Mouse (Mus musculus): ENCODE results near the gene Vmac.

The Vmac gene

GRCm38 (mm10) chr17:56686801-56687200 lies 31.0 kb downstream of the Vmac start:
- no peak for DNase-seq (ENCODE audit: low spot score)

GRCm38 (mm10) chr17:56684649-56685048 lies 33.2 kb downstream of the Vmac start:
- DNase-seq (ENCODE audit: low spot score): no peak

GRCm38 (mm10) chr17:56683546-56684140 lies 34.2 kb downstream of the Vmac start:
- DNase-seq (ENCODE audit: low spot score): no peak

- DNase-seq (ENCODE audit: low spot score): no peak
Observed at GRCm38 (mm10) chr17:56682880-56683279, 34.9 kb downstream of the Vmac start.

- DNase-seq (ENCODE audit: low spot score): no peak
Observed at GRCm38 (mm10) chr17:56681791-56682190, 36.0 kb downstream of the Vmac start.

GRCm38 (mm10) chr17:56673647-56674416 lies 44.0 kb downstream of the Vmac start:
- DNase-seq (ENCODE audit: low spot score): no peak

- DNase-seq (ENCODE audit: low spot score): peak; percentile 98
Observed at GRCm38 (mm10) chr17:56672941-56673646, 44.7 kb downstream of the Vmac start, which contains the start of gene Ranbp3. TSS of gene Ranbp3 (plus strand) at chr17:56673294.

- DNase-seq (ENCODE audit: low spot score): no peak
Observed at GRCm38 (mm10) chr17:56669766-56670165, 48.1 kb downstream of the Vmac start.

- peak; percentile 86 for DNase-seq (ENCODE audit: low spot score)
Observed at GRCm38 (mm10) chr17:56668384-56669144, 49.3 kb downstream of the Vmac start.

- DNase-seq (ENCODE audit: low spot score): no peak
Observed at GRCm38 (mm10) chr17:56667591-56667990, 50.2 kb downstream of the Vmac start.

- no peak for DNase-seq (ENCODE audit: low spot score)
Observed at GRCm38 (mm10) chr17:56666384-56666783, 51.4 kb downstream of the Vmac start.

- no peak for DNase-seq (ENCODE audit: low spot score)
Observed at GRCm38 (mm10) chr17:56664333-56664732, 53.5 kb downstream of the Vmac start.
